Mouse (Mus musculus) small intestine, adult 2 months (tissue): Measurements from ENCODE around the gene Snrk. TPM values are rescaled to one million over a fixed set of nuclear protein-coding genes. Genes with fewer than 3 reads are reported as not detected.

Experiments used
- H3K27ac ChIP-seq: fragments of 200-500 bp; 2 replicates; pipeline ENCODE4 v1.5.1; 2012; ENCODE audit warnings: low read depth, low read length, control low read depth, inconsistent platforms; ENCODE audit not compliant: insufficient read depth
- H3K27me3 ChIP-seq: fragments of 200-500 bp; 2 replicates; pipeline ENCODE4 v1.6.1; 2012; ENCODE audit warnings: mild to moderate bottlenecking, moderate library complexity, low read length, inconsistent platforms; ENCODE audit not compliant: control insufficient read depth, insufficient read depth
- H3K36me3 ChIP-seq: fragments of 200-500 bp; 2 replicates; pipeline ENCODE4 v1.6.1; 2012; ENCODE audit warnings: mild to moderate bottlenecking, low read length, control low read depth, inconsistent platforms; ENCODE audit not compliant: control insufficient read depth, insufficient read depth
- H3K4me1 ChIP-seq: fragments of 200-500 bp; 2 replicates; pipeline ENCODE4 v1.6.1; 2012; ENCODE audit warnings: low read length, inconsistent platforms, mixed read lengths; ENCODE audit not compliant: control insufficient read depth, insufficient read depth, insufficient read length
- H3K4me3 ChIP-seq: fragments of 200-500 bp; 2 replicates; pipeline ENCODE4 v1.5.1; 2012; ENCODE audit warnings: low read depth, mild to moderate bottlenecking, control low read depth, inconsistent platforms, low read length, moderate library complexity
- CTCF ChIP-seq: fragments of 200-500 bp; IDR thresholded peaks from 2 replicates; pipeline ENCODE4 v1.5.1; 2012; ENCODE audit warnings: low read depth, mild to moderate bottlenecking, control low read depth, inconsistent platforms, low read length, moderate library complexity, mixed read lengths; ENCODE audit not compliant: insufficient replicate concordance, insufficient read length; ENCODE audit errors: extremely low read depth
- POLR2A ChIP-seq: fragments of 200-500 bp; IDR thresholded peaks from 2 replicates; pipeline ENCODE4 v1.6.1; 2012; ENCODE audit warnings: low read depth, mild to moderate bottlenecking, control low read depth, inconsistent platforms, low read length, moderate library complexity
- WGBS: fragments of 180-500 bp; shearing (Covaris S2); methylation state at CpG from one replicate; pipeline ENCODE4 v1.1.7; 2018; 5-methylcytosine and 5-hydroxymethylcytosine counted together
- polyA plus RNA-seq: library from polyadenylated mRNA; depleted of rRNA; stranded (reverse); fragments of >200 nt; gene quantifications from 2 replicates; pipeline ENCODE4 v1.2.3, GENCODE M21; 2012

Snrk gene
- polyA plus RNA-seq, 1 experiment, result 52.6 TPM

- TF ChIP-seq CTCF (no peak), POLR2A (no peak)
- peak overlapping the region; percentile 85 for H3K27ac ChIP-seq
- WGBS, result 31% methylated on average over 1 of the region's 1 CpGs
- peaks cover 38% of the 10 kb centered on the region for H3K4me1 ChIP-seq
- peaks cover 12% of the 10 kb centered on the region for H3K36me3 ChIP-seq
- H3K27me3 ChIP-seq, result no peaks in the 10 kb centered on the region
- H3K4me3 ChIP-seq, result no peak overlapping the region
These were observed 18.2 kb downstream of the Snrk start for GRCm38 (mm10) chr9:122135095-122135884.

GRCm38 (mm10) chr9:122135885-122136170 lies 18.8 kb downstream of the Snrk start:
- no peak overlapping the region for H3K4me3 ChIP-seq
- peaks cover 12% of the 10 kb centered on the region for H3K36me3 ChIP-seq
- peak overlapping the region; percentile 85 for H3K27ac ChIP-seq
- peaks cover 33% of the 10 kb centered on the region for H3K4me1 ChIP-seq
- 44% methylated on average over 2 of the region's 2 CpGs for WGBS
- H3K27me3 ChIP-seq, result no peaks in the 10 kb centered on the region
- no peak for TF ChIP-seq POLR2A

- Histone ChIP-seq H3K4me1 (peaks cover 24% of the 10 kb centered on the region), H3K4me3 (no peak overlapping the region), H3K36me3 (peaks cover 12% of the 10 kb centered on the region), H3K27me3 (no peaks in the 10 kb centered on the region), H3K27ac (no peak overlapping the region)
- no peak for TF ChIP-seq CTCF
- TF ChIP-seq POLR2A, result no peak
- 32% methylated on average over 1 of the region's 1 CpGs for WGBS
These were observed 20.9 kb downstream of the Snrk start for GRCm38 (mm10) chr9:122137960-122138359.

GRCm38 (mm10) chr9:122138371-122139029 lies 21.4 kb downstream of the Snrk start:
- TF ChIP-seq POLR2A (no peak), CTCF (no peak)
- WGBS, result 88% methylated on average over 4 of the region's 4 CpGs
- H3K4me3 ChIP-seq, result no peak overlapping the region

GRCm38 (mm10) chr9:122139236-122139635 lies 22.2 kb downstream of the Snrk start:
- no peaks in the 10 kb centered on the region for H3K27me3 ChIP-seq
- WGBS, result 65% methylated on average over 2 of the region's 2 CpGs
- peaks cover 7% of the 10 kb centered on the region for H3K36me3 ChIP-seq
- peaks cover 24% of the 10 kb centered on the region for H3K4me1 ChIP-seq
- H3K27ac ChIP-seq, result no peak overlapping the region
- TF ChIP-seq CTCF, result no peak
- no peak for TF ChIP-seq POLR2A
- no peak overlapping the region for H3K4me3 ChIP-seq

More at GRCm38 (mm10) chr9:122138371-122139029, 21.4 kb downstream of the Snrk start:
- Histone ChIP-seq H3K27ac (no peak overlapping the region), H3K36me3 (peaks cover 10% of the 10 kb centered on the region), H3K4me1 (peaks cover 24% of the 10 kb centered on the region), H3K27me3 (no peaks in the 10 kb centered on the region)

GRCm38 (mm10) chr9:122143219-122143618 lies 26.2 kb downstream of the Snrk start:
- WGBS, result 75% methylated on average over 1 of the region's 1 CpGs
- peaks cover 20% of the 10 kb centered on the region for H3K4me1 ChIP-seq
- no peak overlapping the region for H3K4me3 ChIP-seq
- H3K27me3 ChIP-seq, result no peaks in the 10 kb centered on the region
- H3K27ac ChIP-seq, result 0 out of 2 replicates have a peak overlapping the region, but pooled peaks have one; percentile 25
- no peak for TF ChIP-seq CTCF
- no peak for TF ChIP-seq POLR2A
- peaks cover 13% of the 10 kb centered on the region for H3K36me3 ChIP-seq

GRCm38 (mm10) chr9:122144776-122145175 lies 27.7 kb downstream of the Snrk start:
- no peak overlapping the region for H3K27ac ChIP-seq
- 97% methylated on average over 3 of the region's 3 CpGs for WGBS
- no peaks in the 10 kb centered on the region for H3K27me3 ChIP-seq
- H3K4me1 ChIP-seq, result peaks cover 18% of the 10 kb centered on the region
- H3K36me3 ChIP-seq, result peaks cover 13% of the 10 kb centered on the region
- H3K4me3 ChIP-seq, result no peak overlapping the region
- TF ChIP-seq POLR2A, result no peak
- no peak for TF ChIP-seq CTCF
